Mouse (Mus musculus) intestine, postnatal 0 days (tissue): ENCODE measurements at regions not wholly inside any gene's neighbourhood (a gene's known extent, or its start where the extent isn't known, plus 50 kb on each side); places are given as distances from the start of the nearest gene placed in this dataset.

Experiments
- ATAC-seq: fragments of 200-750 bp; cut with Nextera tagmentation; 2 replicates; pipeline ENCODE4 v1.8.0; 2017; ENCODE audit warnings: mild to moderate bottlenecking, moderate TSS enrichment, moderate library complexity
- H3K27ac ChIP-seq: fragments of 300-500 bp; sonication (generic); 2 replicates; pipeline ENCODE4 v1.5.1; 2014; ENCODE audit warnings: mild to moderate bottlenecking, low read depth, low read length, moderate library complexity
- H3K27me3 ChIP-seq: fragments of 300-500 bp; sonication (generic); replicated peaks from 2 replicates; pipeline ENCODE4 v1.6.1; 2014; ENCODE audit warnings: low read length, mixed read lengths; ENCODE audit not compliant: control insufficient read depth, insufficient read depth
- H3K36me3 ChIP-seq: fragments of 300-500 bp; sonication (generic); 2 replicates; pipeline ENCODE4 v1.6.1; 2014; ENCODE audit warnings: mild to moderate bottlenecking, moderate library complexity; ENCODE audit not compliant: control insufficient read depth, insufficient read depth
- H3K4me1 ChIP-seq: fragments of 300-500 bp; sonication (generic); replicated peaks from 2 replicates; pipeline ENCODE4 v1.6.1; 2014; ENCODE audit warnings: antibody characterized with exemption, low read length, mixed read lengths; ENCODE audit not compliant: control insufficient read depth, insufficient read depth
- H3K4me2 ChIP-seq: fragments of 300-500 bp; sonication (generic); replicated peaks from 2 replicates; pipeline ENCODE4 v1.6.1; 2014; ENCODE audit warnings: low read depth, mild to moderate bottlenecking, moderate library complexity
- H3K4me3 ChIP-seq: fragments of 300-500 bp; sonication (generic); 2 replicates; pipeline ENCODE4 v1.5.1; 2014; ENCODE audit warnings: low read depth, low read length
- H3K9ac ChIP-seq: fragments of 300-500 bp; sonication (generic); 2 replicates; pipeline ENCODE4 v1.6.1; 2014; ENCODE audit warnings: mild to moderate bottlenecking, low read depth, low read length
- H3K9me3 ChIP-seq: fragments of 300-500 bp; sonication (generic); 2 replicates; pipeline ENCODE4 v1.6.1; 2016; ENCODE audit warnings: mixed run types; ENCODE audit not compliant: control insufficient read depth
- CTCF ChIP-seq: sonication (generic); IDR thresholded peaks from 2 replicates; pipeline ENCODE4 v1.5.1; 2016; ENCODE audit warnings: low read depth, mild to moderate bottlenecking, control low read depth, antibody characterized with exemption, moderate library complexity
- WGBS: fragments of 180-500 bp; shearing (Covaris S2); extraction: QIAGEN DNeasy Blood & Tissue Kit; methylation state at CpG from one replicate; pipeline ENCODE4 v1.1.7; 2014; 5-methylcytosine and 5-hydroxymethylcytosine counted together

DNA sequence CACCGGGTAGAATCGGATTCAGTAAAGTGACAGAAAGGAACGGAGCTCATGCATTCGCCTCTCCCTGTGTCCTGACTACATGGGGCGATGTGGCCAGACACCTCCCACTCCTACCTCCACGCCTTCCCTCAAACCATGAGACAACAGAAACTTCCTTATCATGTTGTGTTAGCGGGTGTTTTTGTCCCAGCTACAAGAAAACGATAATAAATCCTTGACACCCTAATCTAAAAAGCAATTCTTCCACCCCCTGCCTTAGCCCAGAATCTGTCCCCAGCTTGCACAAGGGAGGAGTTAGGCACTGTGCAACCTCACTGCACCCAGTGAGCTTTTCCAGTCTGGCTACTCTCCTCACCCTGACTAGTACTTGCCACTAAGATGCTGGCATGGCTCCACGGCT, 72.9 kb upstream of the Atl2 start:
- no peak overlapping the region for H3K27ac ChIP-seq
- H3K4me2 ChIP-seq = no peak overlapping the region
- no peak overlapping the region for H3K4me3 ChIP-seq
- H3K9me3 ChIP-seq = no peaks in the 10 kb centered on the region
- 56% methylated on average over 9 of the region's 9 CpGs for WGBS
- no peak for TF ChIP-seq CTCF
- ATAC-seq = peak; percentile 46
- H3K27me3 ChIP-seq = no peaks in the 10 kb centered on the region
- no peaks in the 10 kb centered on the region for H3K36me3 ChIP-seq
- H3K4me1 ChIP-seq = peaks cover 8% of the 10 kb centered on the region; the same call in 1 of the 2 replicates
- no peak overlapping the region for H3K9ac ChIP-seq

- H3K4me3 ChIP-seq = no peak overlapping the region
- H3K36me3 ChIP-seq = no peaks in the 10 kb centered on the region
- TF ChIP-seq CTCF = no peak
- no peak overlapping the region for H3K4me2 ChIP-seq
- no peaks in the 10 kb centered on the region for H3K27me3 ChIP-seq
- H3K9me3 ChIP-seq = no peaks in the 10 kb centered on the region
- 54% methylated on average over 6 of the region's 6 CpGs for WGBS
- 0 out of 2 replicates have a peak, but pooled peaks have one; percentile 23 for ATAC-seq
- peaks cover 8% of the 10 kb centered on the region; the same call in 1 of the 2 replicates for H3K4me1 ChIP-seq
- no peak overlapping the region for H3K27ac ChIP-seq
- H3K9ac ChIP-seq = no peak overlapping the region
Measured at GRCm38 (mm10) chr17:79966981-79967380, 71.1 kb upstream of the Atl2 start.

GRCm38 (mm10) chr17:79965625-79966024, 69.7 kb upstream of the Atl2 start:
- WGBS = 89% methylated on average over 8 of the region's 8 CpGs
- Histone ChIP-seq H3K9me3 (no peaks in the 10 kb centered on the region), H3K36me3 (no peaks in the 10 kb centered on the region), H3K4me1 (peaks cover 8% of the 10 kb centered on the region; the same call in 1 of the 2 replicates), H3K27ac (no peak overlapping the region), H3K27me3 (no peaks in the 10 kb centered on the region), H3K4me2 (no peak overlapping the region), H3K4me3 (no peak overlapping the region), H3K9ac (no peak overlapping the region)
- no peak for TF ChIP-seq CTCF
- ATAC-seq = no peak

DNA sequence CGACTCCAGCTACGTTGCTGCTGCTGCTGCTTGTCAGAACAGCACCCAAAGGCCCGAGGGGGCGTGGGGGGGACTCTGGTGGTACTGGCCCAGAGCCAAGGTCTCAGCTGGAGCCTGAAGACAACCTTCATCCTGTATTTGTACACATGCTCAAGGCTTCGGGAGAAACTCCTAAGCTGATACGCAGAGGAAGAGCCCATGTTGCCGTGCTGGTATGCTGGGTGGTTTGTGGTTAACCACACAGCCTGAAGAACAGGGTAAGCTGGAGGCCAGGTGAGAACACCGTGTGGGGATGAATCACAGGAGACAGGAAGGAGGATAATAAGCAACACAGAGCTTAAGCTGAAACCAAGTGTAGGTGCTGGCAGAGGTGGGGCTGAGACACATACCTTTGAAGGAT, 68.9 kb upstream of the Atl2 start:
- Histone ChIP-seq H3K27ac (no peak overlapping the region), H3K27me3 (no peaks in the 10 kb centered on the region), H3K4me2 (no peak overlapping the region; the same call in 1 of the 2 replicates), H3K4me3 (no peak overlapping the region), H3K36me3 (no peaks in the 10 kb centered on the region), H3K9me3 (no peaks in the 10 kb centered on the region), H3K9ac (no peak overlapping the region), H3K4me1 (peaks cover 7% of the 10 kb centered on the region; the same call in 1 of the 2 replicates)
- TF ChIP-seq CTCF = no peak
- 73% methylated on average over 8 of the region's 8 CpGs for WGBS
- no peak for ATAC-seq

GRCm38 (mm10) chr17:79963330-79963729, 67.4 kb upstream of the Atl2 start:
- Histone ChIP-seq H3K4me2 (no peak overlapping the region), H3K27me3 (no peaks in the 10 kb centered on the region), H3K27ac (no peak overlapping the region), H3K9ac (no peak overlapping the region), H3K4me1 (no peaks in the 10 kb centered on the region), H3K36me3 (no peaks in the 10 kb centered on the region), H3K4me3 (no peak overlapping the region), H3K9me3 (no peaks in the 10 kb centered on the region)
- ATAC-seq = no peak
- 69% methylated on average over 2 of the region's 2 CpGs for WGBS
- no peak for TF ChIP-seq CTCF

- H3K27ac ChIP-seq = no peak overlapping the region
- H3K4me2 ChIP-seq = no peak overlapping the region
- no peaks in the 10 kb centered on the region for H3K4me1 ChIP-seq
- no peaks in the 10 kb centered on the region for H3K9me3 ChIP-seq
- no peaks in the 10 kb centered on the region for H3K27me3 ChIP-seq
- H3K9ac ChIP-seq = no peak overlapping the region
- H3K36me3 ChIP-seq = no peaks in the 10 kb centered on the region
- H3K4me3 ChIP-seq = no peak overlapping the region
- TF ChIP-seq CTCF = no peak
- WGBS = 55% methylated on average over 9 of the region's 9 CpGs
- no peak for ATAC-seq
Measured at GRCm38 (mm10) chr17:79961391-79961790, 65.5 kb upstream of the Atl2 start.

- Histone ChIP-seq H3K36me3 (no peaks in the 10 kb centered on the region), H3K9me3 (no peaks in the 10 kb centered on the region), H3K4me3 (no peak overlapping the region), H3K4me1 (no peaks in the 10 kb centered on the region), H3K9ac (no peak overlapping the region), H3K4me2 (no peak overlapping the region), H3K27ac (no peak overlapping the region), H3K27me3 (no peaks in the 10 kb centered on the region)
- TF ChIP-seq CTCF = no peak
- 49% methylated on average over 3 of the region's 3 CpGs for WGBS
- no peak for ATAC-seq
Measured at GRCm38 (mm10) chr17:79960688-79961087, 64.8 kb upstream of the Atl2 start.
